ENCODE assay signal across 7 mouse cellular contexts in genomic region chr2:34638955-34639650, GRCm38 (mm10).
DNase-seq lines count a peak whose midpoint lies in the region; ATAC-seq lines count a peak whose summit lies in the region.

No protein-coding gene starts in this region.

- ATAC-seq in limb, embryonic 12.5 days (ENCODE audit: insufficient number of reproducible peaks, insufficient read depth, low FRiP score, low TSS enrichment, low read depth): peak; percentile 34; the same call in 1 of the 2 replicates
- peak; percentile 80 for ATAC-seq in midbrain, embryonic 15.5 days (replicated peaks)

- WGBS in embryonic facial prominence, embryonic 10.5 days: 16% methylated on average over 37 of the region's 37 CpGs
- WGBS in limb, embryonic 12.5 days: 17% methylated on average over 37 of the region's 37 CpGs
- WGBS in midbrain, embryonic 15.5 days: 13% methylated on average over 37 of the region's 37 CpGs

- H3K4me1 ChIP-seq in embryonic facial prominence, embryonic 10.5 days: peaks cover 39% of the 10 kb centered on the region
- H3K4me1 ChIP-seq in limb, embryonic 12.5 days (replicated peaks): peaks cover 5% of the 10 kb centered on the region
- H3K4me1 ChIP-seq in midbrain, embryonic 15.5 days: peaks cover 8% of the 10 kb centered on the region; the same call in 1 of the 2 replicates

- H3K9me3 ChIP-seq in embryonic facial prominence, embryonic 10.5 days: no peaks in the 10 kb centered on the region
- no peaks in the 10 kb centered on the region for H3K9me3 ChIP-seq in limb, embryonic 12.5 days
- H3K9me3 ChIP-seq in midbrain, embryonic 15.5 days: no peaks in the 10 kb centered on the region

- H3K36me3 ChIP-seq in embryonic facial prominence, embryonic 10.5 days (replicated peaks): no peaks in the 10 kb centered on the region
- H3K36me3 ChIP-seq in limb, embryonic 12.5 days: no peaks in the 10 kb centered on the region
- H3K36me3 ChIP-seq in midbrain, embryonic 15.5 days (replicated peaks): no peaks in the 10 kb centered on the region

- H3K27me3 ChIP-seq in embryonic facial prominence, embryonic 10.5 days (replicated peaks; ENCODE audit: low read depth, poor library complexity, severe bottlenecking): peaks cover 8% of the 10 kb centered on the region
- peaks cover 16% of the 10 kb centered on the region; the same call in 1 of the 2 replicates for H3K27me3 ChIP-seq in limb, embryonic 12.5 days
- no peaks in the 10 kb centered on the region for H3K27me3 ChIP-seq in midbrain, embryonic 15.5 days (replicated peaks)

- H3K27ac ChIP-seq in embryonic facial prominence, embryonic 10.5 days (replicated peaks): peak overlapping the region; percentile 85
- H3K27ac ChIP-seq in limb, embryonic 12.5 days: no peak overlapping the region
- H3K27ac ChIP-seq in midbrain, embryonic 15.5 days: no peak overlapping the region

- peak overlapping the region; percentile 61 for H3K9ac ChIP-seq in limb, embryonic 12.5 days (replicated peaks)
- peak overlapping the region; percentile 44 for H3K9ac ChIP-seq in midbrain, embryonic 15.5 days

- H3K4me2 ChIP-seq in limb, embryonic 12.5 days: peak overlapping the region; percentile 85
- peak overlapping the region; percentile 83 for H3K4me2 ChIP-seq in midbrain, embryonic 15.5 days

- peak overlapping the region; percentile 63 for H3K4me3 ChIP-seq in embryonic facial prominence, embryonic 10.5 days
- peak overlapping the region; percentile 38 for H3K4me3 ChIP-seq in limb, embryonic 12.5 days (replicated peaks)
- H3K4me3 ChIP-seq in midbrain, embryonic 15.5 days: peak overlapping the region; percentile 38

- peak; percentile 94 for DNase-seq in adrenal gland, postnatal 10 days
- DNase-seq in embryonic facial prominence, embryonic 10.5 days (ENCODE audit: low spot score): peak; percentile 89
- DNase-seq in heart, adult 8-10 months (ENCODE audit: low spot score): peak; percentile 82
- DNase-seq in kidney, adult 8-10 months: peak; percentile 68 to 87
- DNase-seq in spleen, adult 18-20 months: peak; percentile 53 to 85
